Mouse (Mus musculus) megakaryocyte progenitor cell, adult 5-6 weeks (primary cell): Measurements from ENCODE around the gene Pde12. TPM values are rescaled to one million over a fixed set of nuclear protein-coding genes. Genes with fewer than 3 reads are reported as not detected.
"Not testable (repeated sequence)": the region's sequence is repeated elsewhere in the genome, so short reads cannot be mapped to it uniquely, and the experiment has no call there.

Experiments used
- ATAC-seq: replicated peaks from 2 replicates; pipeline ENCODE4 v1.8.0; 2016; ENCODE audit warnings: mild to moderate bottlenecking, moderate TSS enrichment, inconsistent platforms; ENCODE audit not compliant: poor library complexity
- total RNA-seq, 2 experiments: library from RNA; stranded (forward) in 1 of 2; stranded (reverse) in 1 of 2; fragments of 157-497, 149-512 nt in 1 of 2; fragments of 200-1000 nt in 1 of 2; gene quantifications; 2 replicates each; pipeline versions ENCODE4 v1.2.3 to v1.2.4; 2015 to 2017

Pde12 gene
- total RNA-seq (2015) (15.4 and 15.8 TPM in 2 replicates), total RNA-seq (2017) (12.3 and 13.6 TPM in 2 replicates)

GRCm38 (mm10) chr14:26669292-26670073 is at the start of gene Pde12:
Pde12 (minus strand) TSS chr14:26669883.
- ATAC-seq: peak; percentile 79

- ATAC-seq: not testable (repeated sequence)
Measured at GRCm38 (mm10) chr14:26705246-26705645, 35.6 kb upstream of the Pde12 start.

- ATAC-seq: peak; percentile 69
Measured at GRCm38 (mm10) chr14:26697912-26698311, 28.2 kb upstream of the Pde12 start.

GRCm38 (mm10) chr14:26692974-26693373 is 23.3 kb upstream of the Pde12 start, which contains the start of gene Dnah12:
Dnah12 (plus strand) TSS chr14:26693274.
- ATAC-seq: no peak

GRCm38 (mm10) chr14:26691363-26691762 is 21.7 kb upstream of the Pde12 start:
- no peak for ATAC-seq

GRCm38 (mm10) chr14:26690727-26691126 is 21.0 kb upstream of the Pde12 start:
- ATAC-seq: no peak

GRCm38 (mm10) chr14:26675791-26676190 is 6.1 kb upstream of the Pde12 start:
- peak; percentile 96 for ATAC-seq

- ATAC-seq: peak; percentile 73
Measured at GRCm38 (mm10) chr14:26675371-26675770, 5.7 kb upstream of the Pde12 start.

- not testable (repeated sequence) for ATAC-seq
Measured at GRCm38 (mm10) chr14:26674476-26675169, 4.9 kb upstream of the Pde12 start.

GRCm38 (mm10) chr14:26671870-26672615 is 2.4 kb upstream of the Pde12 start:
- ATAC-seq: not testable (repeated sequence)

GRCm38 (mm10) chr14:26670964-26671363 is 1.3 kb upstream of the Pde12 start:
- ATAC-seq: no peak

GRCm38 (mm10) chr14:26668371-26669291 is 1.1 kb downstream of the Pde12 start:
- ATAC-seq: peak; percentile 45

- ATAC-seq: no peak
Measured at GRCm38 (mm10) chr14:26667991-26668370, 1.7 kb downstream of the Pde12 start.

- ATAC-seq: no peak
Measured at GRCm38 (mm10) chr14:26663851-26664250, 5.8 kb downstream of the Pde12 start.

- peak; percentile 48 for ATAC-seq
Measured at GRCm38 (mm10) chr14:26662488-26662887, 7.2 kb downstream of the Pde12 start.

GRCm38 (mm10) chr14:26662016-26662415 is 7.7 kb downstream of the Pde12 start:
- no peak for ATAC-seq

GRCm38 (mm10) chr14:26660233-26660632 is 9.4 kb downstream of the Pde12 start:
- ATAC-seq: no peak

- no peak for ATAC-seq
Measured at GRCm38 (mm10) chr14:26658178-26658577, 11.5 kb downstream of the Pde12 start.

- ATAC-seq: peak; percentile 87
Measured at GRCm38 (mm10) chr14:26651901-26652300, 17.8 kb downstream of the Pde12 start.

GRCm38 (mm10) chr14:26647811-26648210 is 21.9 kb downstream of the Pde12 start:
- ATAC-seq: no peak
